Mouse (Mus musculus): ENCODE results near the gene E2f6.

DNA sequence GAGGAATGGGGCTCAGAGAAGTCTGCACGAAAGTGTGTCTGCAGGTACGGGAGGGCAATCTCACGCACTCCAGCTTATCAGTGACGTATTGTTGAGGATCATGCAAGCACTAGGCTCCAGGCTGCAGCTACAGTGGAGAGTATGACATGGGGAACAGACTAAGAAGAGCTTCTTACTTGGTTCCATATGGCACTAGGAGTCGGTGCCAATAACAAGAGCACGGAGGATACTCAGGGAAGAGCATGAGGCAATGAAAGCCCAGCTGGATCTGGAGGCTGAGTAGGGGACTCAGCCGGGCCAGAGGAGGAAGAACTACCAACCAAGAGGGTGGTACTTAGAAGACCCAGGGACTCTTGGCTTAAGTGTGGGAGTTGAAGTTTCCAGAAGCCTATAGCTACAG is 62.8 kb downstream of the E2f6 start:
- no peak for TF ChIP-seq POLR2A (IDR thresholded peaks at IDR 0.05; ENCODE audit: extremely low read depth, insufficient read depth, low read length)
- TF ChIP-seq CTCF (IDR thresholded peaks at IDR 0.05; ENCODE audit: low read depth, low read length), result no peak
